In the genomic region with DNA sequence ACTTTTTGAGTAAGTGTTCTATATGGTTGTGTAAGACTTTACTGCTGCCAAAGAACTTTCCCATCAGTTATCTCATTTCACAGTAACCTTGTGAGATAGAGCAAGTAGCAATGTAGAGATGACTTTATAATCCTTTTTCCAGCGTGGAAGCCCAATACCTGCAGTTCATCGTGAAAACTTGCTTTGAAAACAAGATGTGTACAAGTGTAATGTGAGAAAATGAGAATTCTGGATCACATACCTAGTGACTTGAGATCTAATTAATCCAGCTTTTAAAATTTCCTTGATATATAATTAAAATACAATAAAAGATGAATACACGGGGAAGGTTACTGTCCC, we compare ENCODE assay signal across 10 mouse cellular contexts. TPM values are rescaled to one million over a fixed set of nuclear protein-coding genes. Genes with fewer than 3 reads are reported as not detected.
A peak's percentile ranks its signal among the peaks of the same experiment; 100 is the strongest.
DNase-seq lines count a peak whose midpoint lies in the region; ATAC-seq and TF ChIP-seq lines count a peak whose summit lies in the region.
"Had no signal": no experiment of that assay in that cellular context is flagged by ENCODE, and none has a peak within 500 bp of the region (broad histone marks: within the 10 kb centered on the region; RNA-seq: fewer than 3 reads in every experiment).

No protein-coding gene starts in this region.

- no peak; a peak in 1 of 4 replicates for TF ChIP-seq EP300 in MEL (IDR thresholded peaks at IDR 0.05; ENCODE audit: low read depth in 1 of 2, low read length in 2 of 2)
- TF ChIP-seq EP300 in liver, postnatal 0 days (IDR thresholded peaks at IDR 0.05; ENCODE audit: low read depth): no peak

- no peak for TF ChIP-seq RAD21 in MEL (IDR thresholded peaks at IDR 0.05; ENCODE audit: low read depth, low read length)

- no peaks in the 10 kb centered on the region for H3K36me3 ChIP-seq in heart, embryonic 14.5 days (ENCODE audit: control insufficient read depth, insufficient read depth, low read length)
- H3K36me3 ChIP-seq in MEL (ENCODE audit: control insufficient read depth in 1 of 2, insufficient read depth in 2 of 2, low read length in 2 of 2): peaks cover 0 to 46% of the 10 kb centered on the region in 2 experiments
- H3K36me3 ChIP-seq in forebrain, postnatal 0 days (ENCODE audit: insufficient read depth): no peaks in the 10 kb centered on the region
- H3K36me3 ChIP-seq in liver, postnatal 0 days (replicated peaks; ENCODE audit: insufficient read depth, low read length): no peaks in the 10 kb centered on the region

- WGBS in heart, embryonic 14.5 days: 44% methylated on average over 3 of the region's 3 CpGs
- WGBS in forebrain, postnatal 0 days: 60% methylated on average over 3 of the region's 3 CpGs
- 50% methylated on average over 3 of the region's 3 CpGs for WGBS in liver, postnatal 0 days (ENCODE audit: insufficient replicate concordance)

- H3K4me3 ChIP-seq in heart, embryonic 14.5 days (ENCODE audit: control insufficient read depth in 1 of 2, insufficient read depth in 1 of 2, low read depth in 1 of 2, low read length in 2 of 2): peak overlapping the region in 1 of 2 experiments; percentile 96; a peak in 2 of 4 replicates
- H3K4me3 ChIP-seq in MEL (ENCODE audit: control insufficient read depth in 1 of 2, insufficient read depth in 1 of 2, low read depth in 2 of 2, low read length in 2 of 2): peak overlapping the region; percentile 100
- peak overlapping the region; percentile 97; the same call in 1 of the 2 replicates for H3K4me3 ChIP-seq in forebrain, postnatal 0 days (ENCODE audit: low read depth, low read length)
- peak overlapping the region; percentile 85 for H3K4me3 ChIP-seq in liver, postnatal 0 days (ENCODE audit: low read depth, low read length)

- H3K27me3 ChIP-seq in heart, embryonic 14.5 days (ENCODE audit: control insufficient read depth, insufficient read depth, low read length): no peaks in the 10 kb centered on the region
- no peaks in the 10 kb centered on the region for H3K27me3 ChIP-seq in MEL (ENCODE audit: control insufficient read depth in 1 of 2, insufficient read depth in 2 of 2, low read length in 2 of 2)
- H3K27me3 ChIP-seq in forebrain, postnatal 0 days (ENCODE audit: insufficient read depth, low read length): no peaks in the 10 kb centered on the region
- H3K27me3 ChIP-seq in liver, postnatal 0 days (ENCODE audit: insufficient read depth, low read length): no peaks in the 10 kb centered on the region

- peak overlapping the region; percentile 85 for H3K4me2 ChIP-seq in heart, embryonic 14.5 days (ENCODE audit: low read length)
- H3K4me2 ChIP-seq in forebrain, postnatal 0 days (ENCODE audit: low read depth): peak overlapping the region; percentile 64
- peak overlapping the region; percentile 79 for H3K4me2 ChIP-seq in liver, postnatal 0 days (ENCODE audit: low read depth, low read length)

- peaks cover 2 to 23% of the 10 kb centered on the region in 2 experiments for H3K4me1 ChIP-seq in heart, embryonic 14.5 days (ENCODE audit: control insufficient read depth in 2 of 2, insufficient read depth in 2 of 2, low read length in 2 of 2)
- peaks cover 18 to 29% of the 10 kb centered on the region in 2 experiments for H3K4me1 ChIP-seq in MEL (ENCODE audit: control insufficient read depth in 1 of 2, insufficient read depth in 2 of 2, low read length in 2 of 2)
- H3K4me1 ChIP-seq in forebrain, postnatal 0 days (ENCODE audit: insufficient read depth): peaks cover 14% of the 10 kb centered on the region; the same call in 1 of the 2 replicates
- H3K4me1 ChIP-seq in liver, postnatal 0 days (ENCODE audit: insufficient read depth): peaks cover 12% of the 10 kb centered on the region; the same call in 1 of the 2 replicates

- H3K9me3 ChIP-seq in heart, embryonic 14.5 days (ENCODE audit: control insufficient read depth, low read length): no peaks in the 10 kb centered on the region
- H3K9me3 ChIP-seq in MEL (replicated peaks; ENCODE audit: insufficient read depth, low read length): no peaks in the 10 kb centered on the region
- H3K9me3 ChIP-seq in forebrain, postnatal 0 days (ENCODE audit: low read length): no peaks in the 10 kb centered on the region
- H3K9me3 ChIP-seq in liver, postnatal 0 days (ENCODE audit: low read length): no peaks in the 10 kb centered on the region

- ATAC-seq in heart, embryonic 14.5 days (ENCODE audit: insufficient number of reproducible peaks, insufficient read depth, low FRiP score, low read depth): no peak
- no peak for ATAC-seq in forebrain, postnatal 0 days
- no peak for ATAC-seq in liver, postnatal 0 days
- no peak for ATAC-seq in granulocyte monocyte progenitor cell, adult 5-6 weeks (replicated peaks; ENCODE audit: poor library complexity, severe bottlenecking)

- TF ChIP-seq POLR2A in MEL (IDR thresholded peaks at IDR 0.05; ENCODE audit: control insufficient read depth in 1 of 2, insufficient read depth in 1 of 2, low read depth in 1 of 2, low read length in 2 of 2, poor library complexity in 1 of 2): no peak

- H3K79me2 ChIP-seq in MEL (ENCODE audit: control insufficient read depth, insufficient read depth, low read length, poor library complexity): peaks cover 56% of the 10 kb centered on the region

- H3K9ac ChIP-seq in heart, embryonic 14.5 days (ENCODE audit: low read length): peak overlapping the region; percentile 90
- H3K9ac ChIP-seq in MEL (ENCODE audit: control insufficient read depth, low read depth, low read length, poor library complexity, severe bottlenecking): peak overlapping the region; percentile 99
- H3K9ac ChIP-seq in forebrain, postnatal 0 days: no peak overlapping the region
- peak overlapping the region; percentile 95 for H3K9ac ChIP-seq in liver, postnatal 0 days (replicated peaks)

- no peak for DNase-seq in heart, adult 18-20 months
- no peak for DNase-seq in MEL (ENCODE audit: low read depth, low spot score)
- no peak for DNase-seq in forebrain, postnatal 0 days
- no peak for DNase-seq in liver, postnatal 0 days
- no peak for DNase-seq in urinary bladder, adult 2 months (ENCODE audit: low spot score)
- no peak for DNase-seq in thymus, postnatal 14 days
- DNase-seq: cerebellum, adult 11-12 months; thymus, adult 18-20 months had no signal

- H3K27ac ChIP-seq in heart, embryonic 14.5 days (replicated peaks in 1 of 2; ENCODE audit: control insufficient read depth in 1 of 2, insufficient read depth in 1 of 2, low read depth in 2 of 2, low read length in 2 of 2): no peak overlapping the region
- peak overlapping the region; percentile 94 for H3K27ac ChIP-seq in MEL (ENCODE audit: control insufficient read depth, low read depth, low read length)
- H3K27ac ChIP-seq in forebrain, postnatal 0 days (ENCODE audit: low read depth, low read length): no peak overlapping the region
- peak overlapping the region; percentile 95 for H3K27ac ChIP-seq in liver, postnatal 0 days (ENCODE audit: low read depth)

- TF ChIP-seq CTCF in MEL (IDR thresholded peaks at IDR 0.05 in 2 of 3, conservative IDR thresholded peaks at IDR 0.05 in 1 of 3; ENCODE audit: control insufficient read depth in 1 of 3, insufficient read depth in 1 of 3, low read depth in 2 of 3, low read length in 3 of 3, poor library complexity in 1 of 3, severe bottlenecking in 1 of 3): no peak
- no peak for TF ChIP-seq CTCF in forebrain, postnatal 0 days (IDR thresholded peaks at IDR 0.05; ENCODE audit: low read depth)
- no peak for TF ChIP-seq CTCF in liver, postnatal 0 days (IDR thresholded peaks at IDR 0.05; ENCODE audit: low read depth)

TF ChIP-seq in MEL, 35 proteins besides CTCF, POLR2A, EP300 and RAD21:
- TF ChIP-seq ELF1 (IDR thresholded peaks at IDR 0.05; ENCODE audit: low read depth, low read length) (no peak), GATA1 (IDR thresholded peaks at IDR 0.05; ENCODE audit: low read depth, low read length) (0 out of 2 replicates have a peak, but pooled peaks have one; percentile 1), SMC3 (IDR thresholded peaks at IDR 0.05; ENCODE audit: low read depth, low read length) (no peak), NELFE (IDR thresholded peaks at IDR 0.05; ENCODE audit: low read depth, low read length) (no peak), CHD1 (IDR thresholded peaks at IDR 0.05; ENCODE audit: low read depth, low read length) (peak; percentile 6; the same call in 1 of the 2 replicates), GABPA (IDR thresholded peaks at IDR 0.05; ENCODE audit: low read depth, low read length) (no peak)

RNA-seq across cellular contexts. Expression of a gene that starts 1.7 kb away (rescaled TPM):
- 9.9 and 11.0 TPM in 2 replicates for polyA plus RNA-seq in heart, embryonic 14.5 days (2014; fragmentation: Nextera tagmentation; extraction: Ambion mirVana)
- 10 to 100 TPM; 34.7 to 36.4 TPM for total RNA-seq in heart, adult 18-20 months (2021)
- total RNA-seq in MEL (2012; rRNA removed): 13.6 and 16.4 TPM in 2 replicates
- polyA plus RNA-seq in MEL (2012; ENCODE audit: insufficient read depth in 1 of 2, insufficient read length in 2 of 2, low read depth in 1 of 2, low replicate concordance in 2 of 2, missing spikeins in 1 of 2): 10 to 100 TPM in 1 of 2 experiments, not detected in 1; 11.9 TPM
- total RNA-seq in forebrain, postnatal 0 days (2014; rRNA removed): 28.1 and 31.8 TPM in 2 replicates
- polyA plus RNA-seq in forebrain, postnatal 0 days (2015; fragmentation: Nextera tagmentation; extraction: Ambion mirVana): 5.0 and 6.9 TPM in 2 replicates
- 5.0 and 5.2 TPM in 2 replicates for polyA plus RNA-seq in liver, postnatal 0 days (2015; fragmentation: Nextera tagmentation; extraction: Ambion mirVana)
- total RNA-seq in granulocyte monocyte progenitor cell, adult 5-6 weeks (2014; fragmentation: Nextera tagmentation): 16.9 and 28.6 TPM in 2 replicates
- total RNA-seq in granulocyte monocyte progenitor cell, adult 5-6 weeks (2017): 28.8 and 32.2 TPM in 2 replicates
- polyA plus RNA-seq in urinary bladder, adult 2 months (2012; rRNA removed): 11.1 and 12.9 TPM in 2 replicates

Comparison
In these comparisons a context has a peak if more than half of its experiments do, and no peak if none do; other contexts are left out.
1. H3K27ac ChIP-seq: peak in MEL (single experiment) and liver, postnatal 0 days (single experiment); none in heart, embryonic 14.5 days (0 of 2) and forebrain, postnatal 0 days (single experiment).
2. Peak in every context shown above with its lines, with median percentiles within 50 percentile points of each other: H3K4me2 ChIP-seq.